Mouse (Mus musculus) gastrocnemius, adult 8-10 months (tissue): ENCODE data around the gene Olfr1051. TPM values are rescaled to one million over a fixed set of nuclear protein-coding genes. Genes with fewer than 3 reads are reported as not detected.
"Not testable (repeated sequence)": the region's sequence is repeated elsewhere in the genome, so short reads cannot be mapped to it uniquely, and the experiment has no call there.

Experiments
- DNase-seq, 2 experiments: peaks; one replicate each; pipeline ENCODE4 v3.0.0; 2022; ENCODE audit warnings: low spot score in 2 of 2
- total RNA-seq, 4 experiments: library from RNA; stranded (reverse); gene quantifications; 2 replicates each; pipeline ENCODE4 v1.2.4; 2022

The Olfr1051 gene
- total RNA-seq: not detected

GRCm38 (mm10) chr2:86278988-86279387 lies at the start of gene Olfr1051:
Gene Olfr1051, minus strand, starts transcription at chr2:86279088.
- DNase-seq: not testable (repeated sequence)

GRCm38 (mm10) chr2:86315184-86315583 lies 36.3 kb upstream of the Olfr1051 start, which contains the start of gene Olfr1053:
Gene Olfr1053, minus strand, starts transcription at chr2:86315284.
- DNase-seq: no peak

GRCm38 (mm10) chr2:86292155-86292554 lies 13.3 kb upstream of the Olfr1051 start, which contains the start of gene Olfr1052:
Gene Olfr1052, plus strand, starts transcription at chr2:86292455.
- DNase-seq: no peak

- DNase-seq: not testable (repeated sequence)
Measured at GRCm38 (mm10) chr2:86258228-86258627, 20.7 kb downstream of the Olfr1051 start, which contains the start of gene Olfr1049. Gene Olfr1049, minus strand, starts transcription at chr2:86258328.

- DNase-seq: no peak
Measured at GRCm38 (mm10) chr2:86240189-86240588, 38.7 kb downstream of the Olfr1051 start, which contains the start of gene Olfr1048. Gene Olfr1048, minus strand, starts transcription at chr2:86240289.

GRCm38 (mm10) chr2:86231301-86231700 lies 47.6 kb downstream of the Olfr1051 start, which contains the start of gene Olfr1047:
Gene Olfr1047, minus strand, starts transcription at chr2:86231401.
- DNase-seq: no peak

Other genes with a start within 250 kb of the Olfr1051 start
- gene Olfr1034, start 233.2 kb downstream of the Olfr1051 start, total RNA-seq: not detected
- gene Olfr1036, start 205.1 kb downstream of the Olfr1051 start, total RNA-seq: not detected
- gene Olfr1037, start 191.7 kb downstream of the Olfr1051 start, total RNA-seq: not detected
- gene Olfr1039, start 143.2 kb downstream of the Olfr1051 start, total RNA-seq: not detected
- gene Olfr1040, start 132.4 kb downstream of the Olfr1051 start, total RNA-seq: not detected
- gene Olfr1042, start 117.2 kb downstream of the Olfr1051 start, total RNA-seq: not detected
- not detected for gene Olfr1043, start 111.6 kb downstream of the Olfr1051 start, total RNA-seq
- gene Olfr1044, start 101.3 kb downstream of the Olfr1051 start, total RNA-seq: not detected
- gene Olfr52, start 93.4 kb downstream of the Olfr1051 start, total RNA-seq: not detected
- gene Olfr1045, start 76.1 kb downstream of the Olfr1051 start, total RNA-seq: not detected
- not detected for gene Olfr1046, start 59.8 kb downstream of the Olfr1051 start, total RNA-seq
- gene Olfr1047, start 47.7 kb downstream of the Olfr1051 start, total RNA-seq: not detected
- not detected for gene Olfr1048, start 38.8 kb downstream of the Olfr1051 start, total RNA-seq
- gene Olfr1049, start 20.8 kb downstream of the Olfr1051 start, total RNA-seq: not detected
- gene Olfr1052, start 13.4 kb upstream of the Olfr1051 start, total RNA-seq: not detected
- not detected for gene Olfr1053, start 36.2 kb upstream of the Olfr1051 start, total RNA-seq
- gene Olfr1054, start 56.3 kb upstream of the Olfr1051 start, total RNA-seq: not detected
- not detected for gene Olfr1055, start 71.2 kb upstream of the Olfr1051 start, total RNA-seq
- gene Olfr1056, start 83.4 kb upstream of the Olfr1051 start, total RNA-seq: not detected
- gene Olfr1057, start 99.3 kb upstream of the Olfr1051 start, total RNA-seq: not detected
- not detected for gene Olfr1058, start 109.5 kb upstream of the Olfr1051 start, total RNA-seq
- gene Olfr1061, start 135.0 kb upstream of the Olfr1051 start, total RNA-seq: not detected
- not detected for gene Olfr1062, start 147.7 kb upstream of the Olfr1051 start, total RNA-seq
- not detected for gene Olfr1065, start 171.5 kb upstream of the Olfr1051 start, total RNA-seq
- gene Olfr1066, start 177.2 kb upstream of the Olfr1051 start, total RNA-seq: not detected
- gene Olfr228, start 208.3 kb upstream of the Olfr1051 start, total RNA-seq: not detected
- not detected for gene Olfr1076, start 229.4 kb upstream of the Olfr1051 start, total RNA-seq